Mouse (Mus musculus) liver, postnatal 0 days (tissue): Measurements from ENCODE around the gene Tns4.

ENCODE experiments used
- CTCF ChIP-seq: sonication (generic); IDR thresholded peaks from 2 replicates; pipeline ENCODE4 v1.5.1; 2016; ENCODE audit warnings: antibody characterized with exemption, low read depth
- EP300 ChIP-seq: IDR thresholded peaks from 2 replicates; pipeline ENCODE4 v1.6.1; 2016; ENCODE audit warnings: antibody characterized with exemption, low read depth, mild to moderate bottlenecking

DNA sequence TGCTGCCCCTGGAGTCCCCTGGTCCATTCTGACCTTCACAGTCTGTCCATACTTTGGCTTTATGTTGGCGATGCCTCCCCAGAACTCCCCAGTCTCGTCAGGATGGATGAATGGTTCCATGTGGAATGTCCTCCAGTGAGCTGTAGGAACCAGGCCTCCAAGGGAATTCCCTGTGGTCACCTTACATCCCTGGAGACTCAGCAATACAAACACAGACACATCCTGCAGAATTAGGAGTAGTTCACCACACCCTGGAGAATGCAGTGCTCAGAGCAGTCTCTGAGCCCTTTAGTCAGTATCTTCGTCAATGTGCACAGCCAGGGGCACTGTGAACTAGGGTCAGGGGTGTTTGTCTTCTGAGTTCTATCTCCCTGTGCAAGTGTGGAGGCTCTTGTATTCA, 19.2 kb upstream of the Tns4 start:
- TF ChIP-seq CTCF (no peak), EP300 (no peak)
